Mouse (Mus musculus): Measurements from ENCODE around the gene Ksr2. TPM values are rescaled to one million over a fixed set of nuclear protein-coding genes. Genes with fewer than 3 reads are reported as not detected.

The Ksr2 gene
- polyA plus RNA-seq, 1 experiment from 2014 or later = 0.11 TPM

DNA sequence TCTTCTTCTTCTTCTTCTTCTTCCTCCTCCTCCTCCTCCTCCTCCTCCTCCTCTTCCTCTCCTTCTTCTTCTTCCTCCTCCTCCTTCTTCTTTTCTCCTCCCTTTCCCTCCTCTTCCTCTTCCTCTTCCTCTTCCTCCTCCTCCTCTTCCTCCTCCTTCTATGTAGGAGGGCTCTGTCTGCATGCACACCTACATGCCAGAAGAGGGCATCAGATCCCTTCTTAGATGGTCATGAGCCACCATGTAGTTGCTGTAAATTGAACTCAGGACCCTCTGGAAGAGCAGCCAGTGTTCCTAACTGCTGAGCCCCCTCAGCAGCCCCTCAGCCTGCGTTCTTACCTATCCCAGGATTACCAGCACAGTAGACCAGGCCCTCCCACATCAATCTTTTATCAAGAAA, 170.6 kb downstream of the Ksr2 start:
- Histone ChIP-seq H3K36me3 (ENCODE audit: control insufficient read depth, insufficient read depth, low read length) (no peaks in the 10 kb centered on the region), H3K4me1 (ENCODE audit: control insufficient read depth, insufficient read depth, low read length) (peaks cover 3% of the 10 kb centered on the region; the same call in 1 of the 2 replicates), H3K27me3 (ENCODE audit: control insufficient read depth, insufficient read depth, low read length) (no peaks in the 10 kb centered on the region), H3K4me3 (ENCODE audit: low read depth, low read length) (no peak overlapping the region), H3K9me3 (ENCODE audit: control insufficient read depth, low read length) (no peaks in the 10 kb centered on the region), H3K4me2 (ENCODE audit: low read depth, severe bottlenecking) (no peak overlapping the region), H3K27ac (replicated peaks; ENCODE audit: low read depth, low read length) (no peak overlapping the region), H3K9ac (ENCODE audit: low read length) (no peak overlapping the region)
- 65% methylated on average over 1 of the region's 1 CpGs for WGBS
- ATAC-seq (ENCODE audit: insufficient number of reproducible peaks, low FRiP score, low TSS enrichment, low read depth) (no peak), DNase-seq (ENCODE audit: low spot score) (no peak)

DNA sequence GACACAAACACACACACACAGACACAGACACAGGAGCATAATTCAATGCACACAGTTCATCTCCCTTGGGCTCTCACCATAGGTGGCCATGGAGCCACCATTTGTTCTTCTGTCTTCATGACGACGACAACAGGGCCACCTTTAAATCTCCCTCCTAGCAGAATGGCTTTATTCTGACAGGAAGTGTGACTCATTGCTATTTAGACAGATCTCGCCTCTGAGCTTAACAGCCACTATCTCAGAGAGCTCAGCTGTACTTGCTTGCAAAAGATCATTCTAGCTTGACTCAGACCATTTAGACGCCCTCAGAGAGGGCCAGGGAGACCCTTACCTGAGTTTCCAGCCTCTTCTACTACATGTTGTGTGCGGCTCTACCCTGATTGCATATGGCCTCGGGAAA, 175.5 kb downstream of the Ksr2 start:
- ATAC-seq (ENCODE audit: insufficient number of reproducible peaks, low FRiP score, low TSS enrichment, low read depth) = no peak
- Histone ChIP-seq H3K27me3 (ENCODE audit: control insufficient read depth, insufficient read depth, low read length) (no peaks in the 10 kb centered on the region), H3K36me3 (ENCODE audit: control insufficient read depth, insufficient read depth, low read length) (no peaks in the 10 kb centered on the region), H3K4me2 (ENCODE audit: low read depth, severe bottlenecking) (no peak overlapping the region), H3K27ac (replicated peaks; ENCODE audit: low read depth, low read length) (no peak overlapping the region), H3K9me3 (ENCODE audit: control insufficient read depth, low read length) (no peaks in the 10 kb centered on the region), H3K4me1 (ENCODE audit: control insufficient read depth, insufficient read depth, low read length) (peaks cover 3% of the 10 kb centered on the region; the same call in 1 of the 2 replicates), H3K9ac (ENCODE audit: low read length) (no peak overlapping the region), H3K4me3 (ENCODE audit: low read depth, low read length) (no peak overlapping the region)
- WGBS = 63% methylated on average over 6 of the region's 6 CpGs
- DNase-seq (ENCODE audit: low spot score) = no peak

DNA sequence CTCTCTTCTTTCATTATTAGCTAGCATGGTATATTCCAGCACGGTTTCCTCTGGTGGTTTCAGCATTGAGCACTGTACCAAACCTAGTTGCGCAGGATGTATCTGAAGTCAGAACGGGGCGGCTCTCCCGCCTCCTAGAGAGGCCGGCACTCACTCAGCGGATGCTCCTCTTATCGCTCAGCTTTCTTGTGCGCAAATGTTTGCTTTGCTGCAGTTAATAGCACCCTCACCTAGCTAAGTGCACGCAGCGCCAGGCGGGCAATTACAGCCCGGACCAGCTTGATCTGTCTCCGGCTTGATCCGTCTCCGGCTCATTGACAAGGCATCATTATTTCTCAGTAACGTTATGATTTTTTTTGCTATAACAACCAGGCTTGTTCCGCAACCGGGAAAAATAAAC, 179.5 kb downstream of the Ksr2 start:
- 69% methylated on average over 19 of the region's 19 CpGs for WGBS
- Histone ChIP-seq H3K27me3 (ENCODE audit: control insufficient read depth, insufficient read depth, low read length) (no peaks in the 10 kb centered on the region), H3K4me2 (ENCODE audit: low read depth, severe bottlenecking) (no peak overlapping the region), H3K4me3 (ENCODE audit: low read depth, low read length) (no peak overlapping the region), H3K27ac (replicated peaks; ENCODE audit: low read depth, low read length) (no peak overlapping the region), H3K9ac (ENCODE audit: low read length) (no peak overlapping the region), H3K9me3 (ENCODE audit: control insufficient read depth, low read length) (no peaks in the 10 kb centered on the region), H3K36me3 (ENCODE audit: control insufficient read depth, insufficient read depth, low read length) (no peaks in the 10 kb centered on the region), H3K4me1 (ENCODE audit: control insufficient read depth, insufficient read depth, low read length) (no peaks in the 10 kb centered on the region)
- DNase-seq (ENCODE audit: low spot score) (no peak), ATAC-seq (ENCODE audit: insufficient number of reproducible peaks, low FRiP score, low TSS enrichment, low read depth) (no peak)

DNA sequence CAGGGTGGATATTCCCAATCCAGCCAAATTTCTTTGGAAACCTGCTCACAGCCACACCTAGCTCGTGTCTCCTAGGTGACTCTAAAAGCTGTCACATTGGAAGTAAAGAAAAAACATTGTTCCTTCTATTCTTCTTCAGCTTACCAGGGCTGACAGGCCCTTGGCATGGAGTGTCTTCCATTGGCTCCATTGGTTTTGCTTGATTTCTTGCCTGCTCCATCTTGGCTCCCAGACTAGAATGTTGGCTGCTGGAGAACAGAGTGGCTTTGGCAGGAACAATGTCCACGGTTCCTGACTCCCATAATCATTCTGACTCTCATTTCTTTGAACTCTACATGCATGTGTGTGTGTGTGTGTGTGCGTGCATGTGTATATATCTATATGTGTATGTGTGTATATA, 183.0 kb downstream of the Ksr2 start:
- Histone ChIP-seq H3K36me3 (ENCODE audit: control insufficient read depth, insufficient read depth, low read length) (no peaks in the 10 kb centered on the region), H3K4me3 (ENCODE audit: low read depth, low read length) (no peak overlapping the region), H3K9me3 (ENCODE audit: control insufficient read depth, low read length) (no peaks in the 10 kb centered on the region), H3K27me3 (ENCODE audit: control insufficient read depth, insufficient read depth, low read length) (no peaks in the 10 kb centered on the region), H3K27ac (replicated peaks; ENCODE audit: low read depth, low read length) (no peak overlapping the region), H3K9ac (ENCODE audit: low read length) (no peak overlapping the region), H3K4me2 (ENCODE audit: low read depth, severe bottlenecking) (no peak overlapping the region), H3K4me1 (ENCODE audit: control insufficient read depth, insufficient read depth, low read length) (no peaks in the 10 kb centered on the region)
- 80% methylated on average over 3 of the region's 3 CpGs for WGBS
- DNase-seq (ENCODE audit: low spot score) = no peak
- ATAC-seq (ENCODE audit: insufficient number of reproducible peaks, low FRiP score, low TSS enrichment, low read depth) = no peak

DNA sequence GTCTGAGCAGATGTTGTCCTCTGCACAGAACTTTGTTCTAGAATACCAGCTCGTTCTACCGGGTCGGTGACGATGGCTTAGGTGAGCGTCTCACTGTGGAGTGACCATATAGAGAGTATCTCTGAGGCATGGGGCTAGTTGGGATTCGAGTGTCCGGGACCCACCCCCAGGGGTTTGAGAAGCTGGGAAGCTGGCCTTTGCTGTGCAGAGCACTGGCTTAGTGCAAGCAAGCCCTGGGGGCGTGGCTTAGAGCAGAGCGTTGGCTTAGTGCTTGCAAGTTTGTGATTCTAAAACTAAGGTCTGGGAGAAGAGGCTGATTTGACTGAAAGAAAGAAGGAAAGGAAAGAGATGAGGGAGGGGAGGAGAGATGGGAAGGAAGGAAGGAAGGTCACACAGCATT, 188.2 kb downstream of the Ksr2 start:
- Histone ChIP-seq H3K4me3 (ENCODE audit: low read depth, low read length) (no peak overlapping the region), H3K9ac (ENCODE audit: low read length) (no peak overlapping the region), H3K27me3 (ENCODE audit: control insufficient read depth, insufficient read depth, low read length) (no peaks in the 10 kb centered on the region), H3K9me3 (ENCODE audit: control insufficient read depth, low read length) (no peaks in the 10 kb centered on the region), H3K4me1 (ENCODE audit: control insufficient read depth, insufficient read depth, low read length) (no peaks in the 10 kb centered on the region), H3K27ac (replicated peaks; ENCODE audit: low read depth, low read length) (no peak overlapping the region), H3K36me3 (ENCODE audit: control insufficient read depth, insufficient read depth, low read length) (no peaks in the 10 kb centered on the region), H3K4me2 (ENCODE audit: low read depth, severe bottlenecking) (no peak overlapping the region)
- no peak for ATAC-seq (ENCODE audit: insufficient number of reproducible peaks, low FRiP score, low TSS enrichment, low read depth)
- no peak for DNase-seq (ENCODE audit: low spot score)
- WGBS = 66% methylated on average over 9 of the region's 9 CpGs

DNA sequence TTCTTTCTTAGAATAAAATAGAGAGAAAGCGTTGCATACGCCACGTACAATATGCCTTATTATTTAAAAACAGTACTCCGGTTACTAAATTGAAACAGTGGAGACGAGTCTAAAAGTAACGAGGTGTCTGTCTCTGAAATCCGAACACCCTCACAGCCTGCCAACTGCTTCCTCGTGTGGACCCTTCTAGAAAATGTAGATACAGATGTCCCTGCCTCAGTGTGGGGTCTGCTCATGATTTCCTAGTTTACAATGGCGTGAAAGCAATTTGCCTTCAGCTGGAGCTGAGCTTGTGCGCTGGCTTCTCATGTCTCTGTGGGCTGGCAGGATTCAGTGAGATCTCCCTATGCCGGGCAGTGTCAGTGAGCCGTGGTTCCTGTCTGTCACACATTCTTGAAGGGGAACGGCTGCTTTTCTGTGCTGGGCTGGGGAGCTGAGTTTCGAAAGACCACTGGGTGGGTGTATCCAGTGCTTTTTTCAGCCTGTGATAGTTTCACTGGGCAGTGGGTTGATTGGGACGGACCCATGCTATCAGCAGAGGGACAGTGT, 194.0 kb downstream of the Ksr2 start:
- Histone ChIP-seq H3K9me3 (ENCODE audit: control insufficient read depth, low read length) (no peaks in the 10 kb centered on the region), H3K27ac (replicated peaks; ENCODE audit: low read depth, low read length) (no peak overlapping the region), H3K4me1 (ENCODE audit: control insufficient read depth, insufficient read depth, low read length) (no peaks in the 10 kb centered on the region), H3K4me2 (ENCODE audit: low read depth, severe bottlenecking) (no peak overlapping the region), H3K4me3 (ENCODE audit: low read depth, low read length) (no peak overlapping the region), H3K27me3 (ENCODE audit: control insufficient read depth, insufficient read depth, low read length) (no peaks in the 10 kb centered on the region), H3K9ac (ENCODE audit: low read length) (no peak overlapping the region), H3K36me3 (ENCODE audit: control insufficient read depth, insufficient read depth, low read length) (no peaks in the 10 kb centered on the region)
- DNase-seq (ENCODE audit: low spot score) = no peak
- ATAC-seq (ENCODE audit: insufficient number of reproducible peaks, low FRiP score, low TSS enrichment, low read depth) = no peak
- 70% methylated on average over 15 of the region's 15 CpGs for WGBS

DNA sequence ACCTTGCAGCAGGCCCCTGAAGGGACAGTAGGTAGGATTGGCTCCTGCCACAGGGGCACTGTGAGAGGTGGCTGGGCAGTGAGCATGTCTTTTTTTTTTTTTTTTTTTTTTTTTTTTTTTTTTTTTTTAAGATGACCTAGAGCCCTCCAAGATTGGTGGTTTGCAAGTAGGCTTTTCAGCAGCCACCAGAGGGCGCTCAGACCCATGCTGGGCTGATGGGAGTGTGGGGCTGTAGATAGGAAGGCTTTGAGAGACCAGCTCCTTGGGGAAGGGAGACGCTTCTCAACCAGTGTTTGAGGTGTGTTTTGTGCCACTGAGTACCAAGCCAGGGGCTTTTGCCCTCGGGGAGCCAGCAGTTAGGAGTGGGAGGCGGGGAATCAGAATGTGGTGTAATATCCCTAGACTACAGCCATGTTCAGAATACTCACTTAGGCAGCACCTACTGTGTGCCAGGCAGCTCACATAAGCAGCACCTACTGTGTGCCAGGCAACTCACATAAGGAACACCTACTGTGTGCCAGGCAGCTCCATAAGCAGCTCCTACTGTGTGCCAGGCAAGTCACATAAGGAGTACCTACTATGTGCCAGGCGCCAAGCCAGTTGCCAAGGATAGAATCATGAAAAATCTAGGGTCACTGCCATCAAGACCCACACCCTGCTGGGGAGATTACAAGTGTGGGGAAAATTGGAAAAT, 200.7 kb downstream of the Ksr2 start:
- WGBS = 29% methylated on average over 5 of the region's 5 CpGs
- H3K27me3 ChIP-seq (ENCODE audit: control insufficient read depth, insufficient read depth, low read length) = no peaks in the 10 kb centered on the region
- DNase-seq (ENCODE audit: low spot score) (peak; percentile 90), ATAC-seq (ENCODE audit: insufficient number of reproducible peaks, low FRiP score, low TSS enrichment, low read depth) (peak; percentile 65; the same call in 1 of the 2 replicates)
- H3K9me3 ChIP-seq (ENCODE audit: control insufficient read depth, low read length) = no peaks in the 10 kb centered on the region
- no peak overlapping the region for H3K9ac ChIP-seq (ENCODE audit: low read length)
- H3K4me3 ChIP-seq (ENCODE audit: low read depth, low read length) = no peak overlapping the region
- no peaks in the 10 kb centered on the region for H3K4me1 ChIP-seq (ENCODE audit: control insufficient read depth, insufficient read depth, low read length)
- no peak overlapping the region for H3K27ac ChIP-seq (replicated peaks; ENCODE audit: low read depth, low read length)
- H3K36me3 ChIP-seq (ENCODE audit: control insufficient read depth, insufficient read depth, low read length) = no peaks in the 10 kb centered on the region
- H3K4me2 ChIP-seq (ENCODE audit: low read depth, severe bottlenecking) = no peak overlapping the region

DNA sequence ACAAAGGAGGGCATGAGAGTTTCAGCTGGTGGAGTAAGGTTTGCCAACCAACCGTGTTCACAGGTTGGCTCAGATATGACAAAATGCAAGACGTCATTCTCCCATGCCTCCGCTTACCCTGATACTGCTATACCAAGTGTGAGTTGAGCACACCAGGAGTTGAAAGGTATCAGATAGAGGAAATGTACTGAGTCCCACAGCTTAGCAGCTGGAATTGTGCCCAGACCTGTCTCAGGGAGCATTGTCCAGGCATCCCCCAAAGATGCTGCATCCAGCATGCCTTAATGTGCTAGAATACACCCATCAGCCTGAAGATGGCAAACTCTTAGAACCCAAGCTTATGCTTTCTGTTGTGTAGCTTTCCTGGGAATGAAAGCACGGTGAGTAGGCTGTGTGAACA, 206.5 kb downstream of the Ksr2 start:
- no peaks in the 10 kb centered on the region for H3K4me1 ChIP-seq (ENCODE audit: control insufficient read depth, insufficient read depth, low read length)
- no peak overlapping the region for H3K27ac ChIP-seq (replicated peaks; ENCODE audit: low read depth, low read length)
- H3K9me3 ChIP-seq (ENCODE audit: control insufficient read depth, low read length) = no peaks in the 10 kb centered on the region
- no peak overlapping the region for H3K4me3 ChIP-seq (ENCODE audit: low read depth, low read length)
- WGBS = 83% methylated on average over 4 of the region's 4 CpGs
- ATAC-seq (ENCODE audit: insufficient number of reproducible peaks, low FRiP score, low TSS enrichment, low read depth) = no peak
- no peaks in the 10 kb centered on the region for H3K36me3 ChIP-seq (ENCODE audit: control insufficient read depth, insufficient read depth, low read length)
- H3K4me2 ChIP-seq (ENCODE audit: low read depth, severe bottlenecking) = no peak overlapping the region
- no peaks in the 10 kb centered on the region for H3K27me3 ChIP-seq (ENCODE audit: control insufficient read depth, insufficient read depth, low read length)
- no peak overlapping the region for H3K9ac ChIP-seq (ENCODE audit: low read length)
- no peak for DNase-seq (ENCODE audit: low spot score)

DNA sequence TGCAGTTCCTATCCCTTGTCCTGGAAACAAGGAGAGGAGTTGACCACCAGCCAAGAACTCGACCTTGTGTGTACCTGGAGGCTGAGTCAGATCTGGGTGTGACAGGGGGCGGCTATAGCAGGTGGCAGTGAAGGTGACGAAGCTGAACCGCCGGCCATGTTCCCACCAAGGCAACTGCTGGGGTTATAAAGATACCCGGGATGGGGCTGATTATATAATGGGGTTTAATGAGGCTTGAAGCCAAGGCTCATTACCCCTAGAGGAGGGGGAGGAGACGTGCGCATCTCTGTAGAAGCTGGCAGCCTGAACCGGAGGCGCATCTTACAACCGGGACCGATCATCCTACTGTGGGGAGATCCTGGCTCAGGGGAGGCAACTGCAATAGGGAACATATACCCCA, 208.4 kb downstream of the Ksr2 start:
- H3K36me3 ChIP-seq (ENCODE audit: control insufficient read depth, insufficient read depth, low read length) = no peaks in the 10 kb centered on the region
- DNase-seq (ENCODE audit: low spot score) (no peak), ATAC-seq (ENCODE audit: insufficient number of reproducible peaks, low FRiP score, low TSS enrichment, low read depth) (no peak)
- H3K9ac ChIP-seq (ENCODE audit: low read length) = no peak overlapping the region
- no peaks in the 10 kb centered on the region for H3K9me3 ChIP-seq (ENCODE audit: control insufficient read depth, low read length)
- H3K27ac ChIP-seq (replicated peaks; ENCODE audit: low read depth, low read length) = no peak overlapping the region
- H3K27me3 ChIP-seq (ENCODE audit: control insufficient read depth, insufficient read depth, low read length) = no peaks in the 10 kb centered on the region
- 81% methylated on average over 12 of the region's 12 CpGs for WGBS
- peaks cover 3% of the 10 kb centered on the region; the same call in 1 of the 2 replicates for H3K4me1 ChIP-seq (ENCODE audit: control insufficient read depth, insufficient read depth, low read length)
- no peak overlapping the region for H3K4me2 ChIP-seq (ENCODE audit: low read depth, severe bottlenecking)
- H3K4me3 ChIP-seq (ENCODE audit: low read depth, low read length) = no peak overlapping the region

Data from limb, embryonic 11.5 days (tissue).